Mouse (Mus musculus) CH12.LX (cell line): Measurements from ENCODE around the gene Tfpi2.

Experiments
- EP300 ChIP-seq: IDR thresholded peaks from 2 replicates; pipeline ENCODE4 v1.6.1; 2011; ENCODE audit warnings: low read length, improper control_type of control experiment
- HCFC1 ChIP-seq: IDR thresholded peaks from 2 replicates; pipeline ENCODE4 v1.6.1; 2012; ENCODE audit warnings: low read depth, mild to moderate bottlenecking, inconsistent platforms, low read length, improper control_type of control experiment
- JUN ChIP-seq: IDR thresholded peaks from 2 replicates; pipeline ENCODE4 v1.6.1; 2011; ENCODE audit warnings: low read depth, mild to moderate bottlenecking, low read length, improper control_type of control experiment, moderate library complexity; ENCODE audit not compliant: insufficient read depth
- MEF2A ChIP-seq: IDR thresholded peaks from 2 replicates; pipeline ENCODE4 v1.6.1; 2014; ENCODE audit warnings: low read depth, mild to moderate bottlenecking, inconsistent platforms, low read length, improper control_type of control experiment, borderline replicate concordance
- MYC ChIP-seq: IDR thresholded peaks from 2 replicates; pipeline ENCODE4 v1.6.1; 2011; ENCODE audit warnings: low read depth, mild to moderate bottlenecking, improper control_type of control experiment, low read length
- TCF12 ChIP-seq: IDR thresholded peaks from 2 replicates; pipeline ENCODE4 v1.6.1; 2014; ENCODE audit warnings: low read depth, mild to moderate bottlenecking, inconsistent platforms, low read length, improper control_type of control experiment
- USF1 ChIP-seq: IDR thresholded peaks from 2 replicates; pipeline ENCODE4 v1.6.1; 2014; ENCODE audit warnings: low read depth, mild to moderate bottlenecking, inconsistent platforms, low read length, improper control_type of control experiment

DNA sequence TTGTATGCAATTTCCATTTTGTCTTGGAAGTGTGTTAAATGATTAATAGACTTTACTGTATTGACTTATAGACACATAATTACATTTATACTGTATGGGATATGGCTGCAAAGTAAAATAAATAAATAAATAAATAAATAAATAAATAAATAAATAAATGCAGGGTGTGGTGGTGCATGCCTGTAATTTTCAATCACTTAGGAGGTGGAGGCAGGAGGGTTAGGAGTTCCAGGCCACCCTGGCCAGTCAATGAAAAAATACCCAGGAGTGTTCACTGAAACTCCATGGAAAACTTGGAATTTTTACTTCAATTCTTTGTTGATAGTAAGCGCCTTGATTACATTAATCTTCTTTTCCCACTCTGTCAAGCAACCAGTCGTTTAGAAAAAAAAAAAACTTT is 16.1 kb upstream of the Tfpi2 start:
- TF ChIP-seq MEF2A (no peak), HCFC1 (no peak), EP300 (no peak), USF1 (no peak), MYC (no peak), JUN (no peak), TCF12 (no peak)
